Mouse (Mus musculus): Measurements from ENCODE around the gene Nucks1.

Gene Nucks1

GRCm38 (mm10) chr1:131910001-131910648, at the start of gene Nucks1:
Gene Nucks1 (plus strand): TSS chr1:131910534.
- in situ Hi-C loops (cut with MboI, MseI): loop anchor here in 1 of 2 experiments (25.0 kb wide), 1 partner anchor 1102 kb away; no protein-coding TSS in a partner anchor

- in situ Hi-C loops (cut with MboI, MseI): no loop called here
These were observed 48.5 kb upstream of the Nucks1 start for GRCm38 (mm10) chr1:131861811-131862210.

- in situ Hi-C loops (cut with MboI, MseI): no loop called here
These were observed 44.7 kb upstream of the Nucks1 start for GRCm38 (mm10) chr1:131865596-131865995.

GRCm38 (mm10) chr1:131866304-131866999, 43.9 kb upstream of the Nucks1 start:
- in situ Hi-C loops (cut with MboI, MseI): no loop called here

GRCm38 (mm10) chr1:131867093-131867945, 43.0 kb upstream of the Nucks1 start, which contains the start of gene Rab29:
Gene Rab29 (plus strand): TSS chr1:131867224.
- in situ Hi-C loops (cut with MboI, MseI): no loop called here

- in situ Hi-C loops (cut with MboI, MseI): no loop called here
These were observed 42.4 kb upstream of the Nucks1 start for GRCm38 (mm10) chr1:131867946-131868290.

GRCm38 (mm10) chr1:131869561-131869960, 40.8 kb upstream of the Nucks1 start:
- in situ Hi-C loops (cut with MboI, MseI): no loop called here

GRCm38 (mm10) chr1:131872856-131873255, 37.5 kb upstream of the Nucks1 start:
- in situ Hi-C loops (cut with MboI, MseI): no loop called here

GRCm38 (mm10) chr1:131879816-131880215, 30.5 kb upstream of the Nucks1 start:
- in situ Hi-C loops (cut with MboI, MseI): no loop called here

GRCm38 (mm10) chr1:131882787-131883186, 27.5 kb upstream of the Nucks1 start:
- in situ Hi-C loops (cut with MboI, MseI): no loop called here

- in situ Hi-C loops (cut with MboI, MseI): no loop called here
These were observed 24.2 kb upstream of the Nucks1 start for GRCm38 (mm10) chr1:131886173-131886572.

GRCm38 (mm10) chr1:131886641-131887040, 23.7 kb upstream of the Nucks1 start:
- in situ Hi-C loops (cut with MboI, MseI): no loop called here

GRCm38 (mm10) chr1:131890043-131890658, 20.2 kb upstream of the Nucks1 start:
- in situ Hi-C loops (cut with MboI, MseI): no loop called here

- in situ Hi-C loops (cut with MboI, MseI): no loop called here
These were observed 18.9 kb upstream of the Nucks1 start for GRCm38 (mm10) chr1:131891436-131891835.

GRCm38 (mm10) chr1:131902679-131903078, 7.7 kb upstream of the Nucks1 start:
- in situ Hi-C loops (cut with MboI, MseI): loop anchor here (10.0 to 25.0 kb wide), 2 partner anchors 1110 to 1178 kb away; partner anchors contain the start of gene Pfkfb2 (in 1 of the 2)

GRCm38 (mm10) chr1:131903251-131903650, 7.1 kb upstream of the Nucks1 start:
- in situ Hi-C loops (cut with MboI, MseI): loop anchor here (10.0 to 25.0 kb wide), 2 partner anchors 1109 to 1178 kb away; partner anchors contain the start of gene Pfkfb2 (in 1 of the 2)

- in situ Hi-C loops (cut with MboI, MseI): loop anchor here (10.0 to 25.0 kb wide), 2 partner anchors 1107 to 1181 kb away; partner anchors contain the start of gene Pfkfb2 (in 1 of the 2)
These were observed 4.8 kb upstream of the Nucks1 start for GRCm38 (mm10) chr1:131905497-131905896.

GRCm38 (mm10) chr1:131908456-131908855, 1.9 kb upstream of the Nucks1 start:
- in situ Hi-C loops (cut with MboI, MseI): loop anchor here (10.0 to 25.0 kb wide), 2 partner anchors 1104 to 1184 kb away; partner anchors contain the start of gene Pfkfb2 (in 1 of the 2)

GRCm38 (mm10) chr1:131909236-131909635, 1.1 kb upstream of the Nucks1 start:
- in situ Hi-C loops (cut with MboI, MseI): loop anchor here (10.0 to 25.0 kb wide), 2 partner anchors 1103 to 1184 kb away; partner anchors contain the start of gene Pfkfb2 (in 1 of the 2)

- in situ Hi-C loops (cut with MboI, MseI): loop anchor here in 1 of 2 experiments (25.0 kb wide), 1 partner anchor 1101 kb away; no protein-coding TSS in a partner anchor
These were observed 582 bp downstream of the Nucks1 start for GRCm38 (mm10) chr1:131910674-131911558.
